Mouse (Mus musculus): Measurements from ENCODE around the gene Cox7a2l. TPM values are rescaled to one million over a fixed set of nuclear protein-coding genes. Genes with fewer than 3 reads are reported as not detected.

Gene Cox7a2l
- polyA plus RNA-seq, 1 experiment from 2014 or later = 196 TPM

Other genes with a start within 250 kb of the Cox7a2l start
- 24.9 and 38.9 TPM in 2 replicates for gene Eml4, start 166.4 kb downstream of the Cox7a2l start, polyA plus RNA-seq (2014; fragmentation: Nextera tagmentation; extraction: Ambion mirVana)
- gene Kcng3, start 114.6 kb upstream of the Cox7a2l start, polyA plus RNA-seq (2014; fragmentation: Nextera tagmentation; extraction: Ambion mirVana) = 0.15 TPM in 1 of 2 replicates, not detected in the other
- 30.0 and 31.1 TPM in 2 replicates for gene Mta3, start 188.8 kb upstream of the Cox7a2l start, polyA plus RNA-seq (2014; fragmentation: Nextera tagmentation; extraction: Ambion mirVana)

All from midbrain, embryonic 14.5 days (tissue).